ENCODE assay signal across 8 mouse cellular contexts in the genomic region with DNA sequence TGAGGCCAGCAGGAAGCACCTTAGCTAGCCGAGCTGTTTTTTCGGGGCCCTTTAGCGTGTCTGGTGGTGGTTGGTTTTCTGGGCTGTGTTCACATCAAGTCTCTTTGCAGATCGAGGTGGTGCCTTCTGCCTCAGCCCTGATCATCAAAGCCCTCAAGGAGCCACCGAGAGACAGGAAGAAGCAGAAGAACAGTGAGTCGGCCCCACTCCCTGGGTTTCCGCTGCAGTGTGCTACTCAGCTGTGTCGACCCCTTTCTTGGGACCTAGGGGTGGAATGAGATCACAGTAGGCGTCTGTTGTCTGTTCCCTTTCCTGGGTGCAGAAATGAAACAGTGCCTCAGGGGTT. TPM values are rescaled to one million over a fixed set of nuclear protein-coding genes. Genes with fewer than 3 reads are reported as not detected.
DNase-seq lines count a peak whose midpoint lies in the region; ATAC-seq and TF ChIP-seq lines count a peak whose summit lies in the region.

No protein-coding gene starts in this region.

- 6% methylated on average over 9 of the region's 9 CpGs for WGBS in heart, embryonic 12.5 days
- 12% methylated on average over 9 of the region's 9 CpGs for WGBS in hindbrain, embryonic 13.5 days
- WGBS in midbrain, embryonic 15.5 days, result 9% methylated on average over 9 of the region's 9 CpGs

- H3K4me2 ChIP-seq in heart, embryonic 12.5 days, result peak overlapping the region; percentile 83
- H3K4me2 ChIP-seq in hindbrain, embryonic 13.5 days, result peak overlapping the region; percentile 97
- peak overlapping the region; percentile 82 for H3K4me2 ChIP-seq in midbrain, embryonic 15.5 days

- no peak for DNase-seq in heart, postnatal 14 days
- no peak for DNase-seq in urinary bladder, postnatal 4 days (ENCODE audit: low spot score in 2 of 2)
- no peak for DNase-seq in cerebellum, adult 11-12 months
- no peak for DNase-seq in layer of hippocampus, postnatal 25 days (ENCODE audit: extremely low spot score in 1 of 2, low spot score in 1 of 2)

- ATAC-seq in heart, embryonic 12.5 days (ENCODE audit: insufficient number of reproducible peaks, low FRiP score), result no peak
- no peak for ATAC-seq in hindbrain, embryonic 13.5 days (ENCODE audit: low FRiP score)
- ATAC-seq in midbrain, embryonic 15.5 days (replicated peaks), result no peak

- H3K4me1 ChIP-seq in heart, embryonic 12.5 days (replicated peaks), result peaks cover 33% of the 10 kb centered on the region
- no peaks in the 10 kb centered on the region for H3K4me1 ChIP-seq in ES-Bruce4 (ENCODE audit: control insufficient read depth, insufficient read depth, low read length)
- H3K4me1 ChIP-seq in hindbrain, embryonic 13.5 days (replicated peaks), result peaks cover 58% of the 10 kb centered on the region
- peaks cover 45% of the 10 kb centered on the region for H3K4me1 ChIP-seq in midbrain, embryonic 15.5 days

- H3K27ac ChIP-seq in heart, embryonic 12.5 days (ENCODE audit: poor library complexity, severe bottlenecking), result peak overlapping the region; percentile 84
- H3K27ac ChIP-seq in ES-Bruce4 (ENCODE audit: insufficient read depth, low read length), result peak overlapping the region; percentile 73
- H3K27ac ChIP-seq in hindbrain, embryonic 13.5 days, result peak overlapping the region; percentile 82; the same call in 1 of the 2 replicates
- H3K27ac ChIP-seq in midbrain, embryonic 15.5 days, result no peak overlapping the region

- no peak for TF ChIP-seq EP300 in ES-Bruce4 (IDR thresholded peaks at IDR 0.05; ENCODE audit: insufficient read depth, low read depth, low read length)

- H3K4me3 ChIP-seq in heart, embryonic 12.5 days, result peak overlapping the region; percentile 95
- peak overlapping the region; percentile 89 for H3K4me3 ChIP-seq in ES-Bruce4 (ENCODE audit: low read depth, low read length)
- peak overlapping the region; percentile 79 for H3K4me3 ChIP-seq in hindbrain, embryonic 13.5 days
- H3K4me3 ChIP-seq in midbrain, embryonic 15.5 days, result peak overlapping the region; percentile 76

- no peak for TF ChIP-seq POLR2A in ES-Bruce4 (IDR thresholded peaks at IDR 0.05; ENCODE audit: insufficient read depth, low read length)

- no peak for TF ChIP-seq CTCF in ES-Bruce4 (IDR thresholded peaks at IDR 0.05; ENCODE audit: low read depth, low read length)

- no peaks in the 10 kb centered on the region for H3K27me3 ChIP-seq in heart, embryonic 12.5 days (replicated peaks)
- no peaks in the 10 kb centered on the region for H3K27me3 ChIP-seq in ES-Bruce4 (ENCODE audit: control insufficient read depth, insufficient read depth, low read length, poor library complexity, severe bottlenecking)
- no peaks in the 10 kb centered on the region for H3K27me3 ChIP-seq in hindbrain, embryonic 13.5 days
- H3K27me3 ChIP-seq in midbrain, embryonic 15.5 days (replicated peaks), result no peaks in the 10 kb centered on the region

- intact Hi-C loops in heart, postnatal 14 days (cut with DNase I), result no loop called here

- H3K9me3 ChIP-seq in heart, embryonic 12.5 days (replicated peaks), result no peaks in the 10 kb centered on the region
- no peaks in the 10 kb centered on the region for H3K9me3 ChIP-seq in ES-Bruce4 (replicated peaks; ENCODE audit: control insufficient read depth, insufficient read depth, low read length, poor library complexity, severe bottlenecking)
- no peaks in the 10 kb centered on the region for H3K9me3 ChIP-seq in hindbrain, embryonic 13.5 days
- H3K9me3 ChIP-seq in midbrain, embryonic 15.5 days, result no peaks in the 10 kb centered on the region

- peak overlapping the region; percentile 99 for H3K9ac ChIP-seq in heart, embryonic 12.5 days
- peak overlapping the region; percentile 93 for H3K9ac ChIP-seq in ES-Bruce4 (ENCODE audit: low read depth, poor library complexity, severe bottlenecking)
- H3K9ac ChIP-seq in hindbrain, embryonic 13.5 days, result peak overlapping the region; percentile 91
- H3K9ac ChIP-seq in midbrain, embryonic 15.5 days, result peak overlapping the region; percentile 66

- peaks cover 32% of the 10 kb centered on the region for H3K36me3 ChIP-seq in heart, embryonic 12.5 days
- H3K36me3 ChIP-seq in ES-Bruce4 (ENCODE audit: control insufficient read depth, insufficient read depth, low read length, poor library complexity, severe bottlenecking), result peaks cover 33% of the 10 kb centered on the region
- H3K36me3 ChIP-seq in hindbrain, embryonic 13.5 days, result peaks cover 36% of the 10 kb centered on the region
- peaks cover 6% of the 10 kb centered on the region; the same call in 1 of the 2 replicates for H3K36me3 ChIP-seq in midbrain, embryonic 15.5 days (replicated peaks)

RNA-seq across cellular contexts. Expression of a gene that starts 1.4 kb away (rescaled TPM):
- 11.1 and 11.8 TPM in 2 replicates for polyA plus RNA-seq in heart, embryonic 12.5 days (2016; fragmentation: Nextera tagmentation; extraction: Ambion mirVana)
- total RNA-seq in heart, postnatal 14 days (2021), result 10 to 100 TPM; 12.0 to 13.4 TPM
- 14.7 and 17.0 TPM in 2 replicates for polyA plus RNA-seq in ES-Bruce4 (2011; ENCODE audit: insufficient read depth, insufficient read length, low read depth, missing spikeins)
- 19.6 and 26.0 TPM in 2 replicates for polyA plus RNA-seq in hindbrain, embryonic 13.5 days (2015; fragmentation: Nextera tagmentation; extraction: Ambion mirVana)
- 22.8 and 24.2 TPM in 2 replicates for polyA plus RNA-seq in midbrain, embryonic 15.5 days (2015; fragmentation: Nextera tagmentation; extraction: Ambion mirVana)
- total RNA-seq in layer of hippocampus, postnatal 25 days (2021), result 10 to 100 TPM; 35.6 to 36.1 TPM

RNA-seq across cellular contexts. Expression of a gene that starts 1.5 kb away (rescaled TPM):
- polyA plus RNA-seq in heart, embryonic 12.5 days (2016; fragmentation: Nextera tagmentation; extraction: Ambion mirVana), result 99.8 and 114 TPM in 2 replicates
- total RNA-seq in heart, postnatal 14 days (2021), result 10 to 100 TPM; 66.3 to 75.0 TPM
- 114 and 117 TPM in 2 replicates for polyA plus RNA-seq in ES-Bruce4 (2011; ENCODE audit: insufficient read depth, insufficient read length, low read depth, missing spikeins)
- polyA plus RNA-seq in hindbrain, embryonic 13.5 days (2015; fragmentation: Nextera tagmentation; extraction: Ambion mirVana), result 92.0 and 108 TPM in 2 replicates
- polyA plus RNA-seq in midbrain, embryonic 15.5 days (2015; fragmentation: Nextera tagmentation; extraction: Ambion mirVana), result 82.5 and 85.8 TPM in 2 replicates
- total RNA-seq in layer of hippocampus, postnatal 25 days (2021), result 100 to 1,000 TPM; 101 to 110 TPM

RNA-seq across cellular contexts. Expression of a gene that starts 19.0 kb away (rescaled TPM):
- polyA plus RNA-seq in heart, embryonic 12.5 days (2016; fragmentation: Nextera tagmentation; extraction: Ambion mirVana), result 19.7 and 20.0 TPM in 2 replicates
- total RNA-seq in heart, postnatal 14 days (2021), result 10 to 100 TPM; 12.9 to 16.3 TPM
- polyA plus RNA-seq in ES-Bruce4 (2011; ENCODE audit: insufficient read depth, insufficient read length, low read depth, missing spikeins), result 7.9 and 9.0 TPM in 2 replicates
- polyA plus RNA-seq in hindbrain, embryonic 13.5 days (2015; fragmentation: Nextera tagmentation; extraction: Ambion mirVana), result 19.8 and 25.7 TPM in 2 replicates
- 22.4 and 24.5 TPM in 2 replicates for polyA plus RNA-seq in midbrain, embryonic 15.5 days (2015; fragmentation: Nextera tagmentation; extraction: Ambion mirVana)
- 10 to 100 TPM; 20.5 to 21.4 TPM for total RNA-seq in layer of hippocampus, postnatal 25 days (2021)
